Mouse (Mus musculus) midbrain, postnatal 0 days (tissue): ENCODE results near the gene Pip5k1b. TPM values are rescaled to one million over a fixed set of nuclear protein-coding genes. Genes with fewer than 3 reads are reported as not detected.

ENCODE experiments used
- ATAC-seq: fragments of 200-750 bp; cut with Nextera tagmentation; 2 replicates; pipeline ENCODE4 v1.8.0; 2017; ENCODE audit warnings: moderate number of reproducible peaks, mild to moderate bottlenecking, moderate TSS enrichment, moderate library complexity; ENCODE audit not compliant: low FRiP score
- DNase-seq: peaks from one replicate; pipeline ENCODE4 v3.0.0-alpha.2; 2015; ENCODE audit warnings: low spot score
- H3K27ac ChIP-seq: fragments of 300-500 bp; sonication (generic); 2 replicates; pipeline ENCODE4 v1.5.1; 2014; ENCODE audit warnings: low read depth, mild to moderate bottlenecking, low read length, mixed read lengths
- H3K27me3 ChIP-seq: fragments of 300-500 bp; sonication (generic); 2 replicates; pipeline ENCODE4 v1.6.1; 2014; ENCODE audit warnings: low read length, control low read depth, mixed read lengths; ENCODE audit not compliant: insufficient read depth
- H3K36me3 ChIP-seq: fragments of 300-500 bp; sonication (generic); 2 replicates; pipeline ENCODE4 v1.6.1; 2014; ENCODE audit warnings: low read length, control low read depth, mixed read lengths; ENCODE audit not compliant: insufficient read depth
- H3K4me1 ChIP-seq: fragments of 300-500 bp; sonication (generic); 2 replicates; pipeline ENCODE4 v1.6.1; 2014; ENCODE audit warnings: mild to moderate bottlenecking, control low read depth, antibody characterized with exemption, low read length, mixed read lengths; ENCODE audit not compliant: insufficient read depth
- H3K4me2 ChIP-seq: fragments of 300-500 bp; sonication (generic); 2 replicates; pipeline ENCODE4 v1.6.1; 2014; ENCODE audit warnings: low read depth, mild to moderate bottlenecking, low read length, mixed read lengths; ENCODE audit not compliant: poor library complexity, severe bottlenecking
- H3K4me3 ChIP-seq: fragments of 300-500 bp; sonication (generic); 2 replicates; pipeline ENCODE4 v1.5.1; 2014; ENCODE audit warnings: low read depth, mild to moderate bottlenecking, low read length, moderate library complexity
- H3K9ac ChIP-seq: fragments of 300-500 bp; sonication (generic); replicated peaks from 2 replicates; pipeline ENCODE4 v1.6.1; 2014; ENCODE audit warnings: mild to moderate bottlenecking, low read length, moderate library complexity, mixed read lengths; ENCODE audit not compliant: poor library complexity, severe bottlenecking
- H3K9me3 ChIP-seq: fragments of 300-500 bp; sonication (generic); 2 replicates; pipeline ENCODE4 v1.6.1; 2016; ENCODE audit warnings: low read length, control low read depth
- CTCF ChIP-seq: IDR thresholded peaks from 2 replicates; pipeline ENCODE4 v1.5.1; 2016; ENCODE audit warnings: antibody characterized with exemption, mild to moderate bottlenecking
- WGBS: fragments of 180-500 bp; shearing (Covaris S2); extraction: QIAGEN DNeasy Blood & Tissue Kit; methylation state at CpG from one replicate; pipeline ENCODE4 v1.1.7; 2014; 5-methylcytosine and 5-hydroxymethylcytosine counted together
- polyA plus RNA-seq: library from polyadenylated mRNA; unstranded; fragments of >200 nt; fragmentation: Nextera tagmentation; extraction: Ambion mirVana; gene quantifications from 2 replicates; pipeline ENCODE4 v1.2.1, GENCODE M21; 2015
- total RNA-seq: library from RNA; depleted of rRNA; stranded (reverse); fragments of >200 nt; gene quantifications from 2 replicates; pipeline ENCODE4 v1.2.3, GENCODE M21; 2014

Pip5k1b gene
- total and polyA plus RNA-seq, 2 experiments from 2014 or later = 0.86 to 3.0 TPM

GRCm38 (mm10) chr19:24330366-24330765 lies 225.3 kb downstream of the Pip5k1b start:
- WGBS = 80% methylated on average over 2 of the region's 2 CpGs
- H3K4me2 ChIP-seq = no peak overlapping the region
- no peaks in the 10 kb centered on the region for H3K9me3 ChIP-seq
- H3K9ac ChIP-seq = no peak overlapping the region
- no peaks in the 10 kb centered on the region for H3K36me3 ChIP-seq
- DNase-seq (no peak), ATAC-seq (no peak)
- no peak overlapping the region for H3K4me3 ChIP-seq
- 0 out of 2 replicates have a peak, but pooled peaks cover under 1% of the 10 kb centered on the region for H3K4me1 ChIP-seq
- no peaks in the 10 kb centered on the region for H3K27me3 ChIP-seq
- no peak overlapping the region for H3K27ac ChIP-seq
- no peak for TF ChIP-seq CTCF

DNA sequence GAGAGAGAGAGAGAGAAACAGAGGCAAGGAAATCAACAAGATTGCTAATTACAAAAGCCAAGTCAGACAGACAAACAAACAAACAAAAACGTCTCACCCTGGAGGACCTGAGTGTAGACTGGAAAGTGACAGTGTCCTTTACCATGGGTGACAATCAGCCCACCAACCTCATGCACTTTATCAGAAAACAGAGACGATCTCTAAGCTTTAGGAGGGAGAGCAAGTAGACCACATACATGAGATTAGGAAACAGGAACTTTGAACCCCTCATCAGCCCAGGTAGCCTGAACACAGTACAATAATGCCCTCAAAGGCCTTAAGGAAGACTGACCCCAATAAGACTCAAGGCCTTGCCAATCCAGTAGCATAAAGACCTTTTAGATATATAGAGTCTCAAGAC lies 227.8 kb downstream of the Pip5k1b start:
- Histone ChIP-seq H3K9ac (no peak overlapping the region), H3K27ac (no peak overlapping the region), H3K27me3 (no peaks in the 10 kb centered on the region), H3K4me2 (no peak overlapping the region), H3K36me3 (no peaks in the 10 kb centered on the region), H3K4me3 (no peak overlapping the region), H3K4me1 (0 out of 2 replicates have a peak, but pooled peaks cover 7% of the 10 kb centered on the region), H3K9me3 (no peaks in the 10 kb centered on the region)
- ATAC-seq (no peak), DNase-seq (no peak)
- WGBS = 89% methylated on average over 2 of the region's 2 CpGs
- no peak for TF ChIP-seq CTCF

DNA sequence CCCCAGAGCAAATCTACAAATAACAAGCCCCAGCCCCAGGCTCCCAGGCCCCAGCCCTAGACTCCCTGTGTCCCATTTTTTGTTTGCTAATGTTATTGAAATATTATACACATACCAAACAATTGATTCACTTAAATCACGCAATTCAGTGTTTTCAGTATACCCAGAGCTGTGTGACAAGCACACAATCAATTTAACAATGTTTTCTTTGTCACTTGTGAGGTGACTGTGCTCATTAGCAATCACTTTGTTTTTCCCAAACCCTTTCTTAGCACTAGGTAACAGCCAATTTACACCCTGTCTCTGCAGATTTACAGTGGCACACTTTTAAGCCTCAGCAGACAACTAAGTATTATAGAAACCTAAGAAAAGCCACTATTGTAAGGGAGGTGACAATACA lies 228.7 kb downstream of the Pip5k1b start:
- no peak for TF ChIP-seq CTCF
- WGBS = 60% methylated on average over 1 of the region's 1 CpGs
- DNase-seq (no peak), ATAC-seq (no peak)
- no peaks in the 10 kb centered on the region for H3K9me3 ChIP-seq
- 0 out of 2 replicates have a peak, but pooled peaks cover 7% of the 10 kb centered on the region for H3K4me1 ChIP-seq
- no peak overlapping the region for H3K4me2 ChIP-seq
- H3K9ac ChIP-seq = no peak overlapping the region
- H3K27me3 ChIP-seq = no peaks in the 10 kb centered on the region
- no peak overlapping the region for H3K4me3 ChIP-seq
- no peaks in the 10 kb centered on the region for H3K36me3 ChIP-seq
- no peak overlapping the region for H3K27ac ChIP-seq

DNA sequence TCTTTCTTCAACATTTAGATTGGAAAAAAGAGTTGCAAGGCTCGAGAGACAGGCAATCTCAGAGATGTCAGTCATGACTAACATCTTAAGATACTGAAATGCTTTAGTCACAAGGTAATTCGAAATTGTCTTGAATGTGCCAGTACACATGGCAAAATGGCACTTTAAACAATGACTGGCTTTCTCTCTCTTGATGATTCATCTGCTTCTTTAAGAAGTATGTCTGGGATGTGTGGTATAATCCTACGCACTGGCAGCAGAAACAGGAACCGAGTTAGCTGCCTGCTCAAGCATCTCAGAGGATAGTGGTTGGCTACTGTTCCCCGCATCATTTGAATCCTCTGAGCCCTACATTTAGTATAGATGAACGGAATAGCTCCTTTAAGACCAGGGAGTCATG lies 230.0 kb downstream of the Pip5k1b start:
- ATAC-seq (no peak), DNase-seq (no peak)
- 80% methylated on average over 6 of the region's 6 CpGs for WGBS
- H3K36me3 ChIP-seq = no peaks in the 10 kb centered on the region
- no peak for TF ChIP-seq CTCF
- no peak overlapping the region for H3K9ac ChIP-seq
- H3K4me3 ChIP-seq = no peak overlapping the region
- no peaks in the 10 kb centered on the region for H3K9me3 ChIP-seq
- no peaks in the 10 kb centered on the region for H3K27me3 ChIP-seq
- H3K4me1 ChIP-seq = 0 out of 2 replicates have a peak, but pooled peaks cover 7% of the 10 kb centered on the region
- no peak overlapping the region for H3K4me2 ChIP-seq
- no peak overlapping the region for H3K27ac ChIP-seq

GRCm38 (mm10) chr19:24323841-24324613 lies 231.6 kb downstream of the Pip5k1b start:
- H3K4me1 ChIP-seq = 0 out of 2 replicates have a peak, but pooled peaks cover 7% of the 10 kb centered on the region
- ATAC-seq (no peak), DNase-seq (no peak)
- no peak overlapping the region for H3K4me3 ChIP-seq
- H3K36me3 ChIP-seq = no peaks in the 10 kb centered on the region
- no peak overlapping the region for H3K27ac ChIP-seq
- no peak overlapping the region for H3K4me2 ChIP-seq
- H3K27me3 ChIP-seq = no peaks in the 10 kb centered on the region
- 44% methylated on average over 10 of the region's 10 CpGs for WGBS
- no peak overlapping the region for H3K9ac ChIP-seq
- no peaks in the 10 kb centered on the region for H3K9me3 ChIP-seq
- no peak for TF ChIP-seq CTCF

GRCm38 (mm10) chr19:24321900-24322311 lies 233.8 kb downstream of the Pip5k1b start:
- DNase-seq (no peak), ATAC-seq (no peak)
- Histone ChIP-seq H3K4me3 (no peak overlapping the region), H3K9me3 (no peaks in the 10 kb centered on the region), H3K36me3 (no peaks in the 10 kb centered on the region), H3K4me2 (no peak overlapping the region), H3K4me1 (0 out of 2 replicates have a peak, but pooled peaks cover 7% of the 10 kb centered on the region), H3K27me3 (no peaks in the 10 kb centered on the region), H3K9ac (no peak overlapping the region), H3K27ac (no peak overlapping the region)
- 79% methylated on average over 8 of the region's 8 CpGs for WGBS
- no peak for TF ChIP-seq CTCF
